Mouse (Mus musculus) limb, embryonic 10.5 days (tissue): ENCODE results near the gene Robo3. TPM values are rescaled to one million over a fixed set of nuclear protein-coding genes. Genes with fewer than 3 reads are reported as not detected.

Experiments
- DNase-seq: peaks from one replicate; pipeline ENCODE4 v3.0.0-alpha.2; 2017; ENCODE audit warnings: low spot score
- H3K27ac ChIP-seq: fragments of 300-500 bp; sonication (generic); 2 replicates; pipeline ENCODE4 v1.5.1; 2016; ENCODE audit warnings: mild to moderate bottlenecking
- H3K27me3 ChIP-seq: fragments of 300-500 bp; sonication (generic); 2 replicates; pipeline ENCODE4 v1.6.1; 2016; ENCODE audit warnings: low read depth, mild to moderate bottlenecking; ENCODE audit not compliant: poor library complexity, severe bottlenecking
- H3K36me3 ChIP-seq: fragments of 300-500 bp; sonication (generic); 2 replicates; pipeline ENCODE4 v1.6.1; 2016; ENCODE audit warnings: mild to moderate bottlenecking, moderate library complexity
- H3K4me1 ChIP-seq: fragments of 300-500 bp; sonication (generic); 2 replicates; pipeline ENCODE4 v1.6.1; 2016
- H3K4me3 ChIP-seq: fragments of 300-500 bp; sonication (generic); 2 replicates; pipeline ENCODE4 v1.5.1; 2016; ENCODE audit warnings: mild to moderate bottlenecking, moderate library complexity
- H3K9me3 ChIP-seq: fragments of 300-500 bp; sonication (generic); replicated peaks from 2 replicates; pipeline ENCODE4 v1.6.1; 2016; ENCODE audit warnings: mild to moderate bottlenecking
- WGBS: fragments of 180-500 bp; shearing (Covaris S2); methylation state at CpG from one replicate; pipeline ENCODE4 v1.1.7; 2016; 5-methylcytosine and 5-hydroxymethylcytosine counted together
- polyA plus RNA-seq: library from polyadenylated mRNA; unstranded; fragments of >200 nt; fragmentation: Nextera tagmentation; extraction: Ambion mirVana; gene quantifications from 2 replicates; pipeline ENCODE4 v1.2.1, GENCODE M21; 2016

Robo3 gene
- polyA plus RNA-seq, 1 experiment from 2014 or later = 0.10 TPM

- WGBS = 83% methylated on average over 4 of the region's 4 CpGs
- Histone ChIP-seq H3K36me3 (no peaks in the 10 kb centered on the region), H3K27ac (no peak overlapping the region), H3K4me3 (no peak overlapping the region), H3K27me3 (peaks cover 44% of the 10 kb centered on the region), H3K4me1 (peaks cover 19% of the 10 kb centered on the region), H3K9me3 (no peaks in the 10 kb centered on the region)
- DNase-seq = no peak
These were observed 14.3 kb downstream of the Robo3 start for GRCm38 (mm10) chr9:37418791-37419190.

GRCm38 (mm10) chr9:37414666-37415065 lies 18.4 kb downstream of the Robo3 start:
- Histone ChIP-seq H3K27ac (no peak overlapping the region), H3K4me3 (no peak overlapping the region), H3K36me3 (no peaks in the 10 kb centered on the region), H3K4me1 (peaks cover 8% of the 10 kb centered on the region; the same call in 1 of the 2 replicates), H3K27me3 (peaks cover 14% of the 10 kb centered on the region), H3K9me3 (no peaks in the 10 kb centered on the region)
- 87% methylated on average over 3 of the region's 3 CpGs for WGBS
- no peak for DNase-seq

DNA sequence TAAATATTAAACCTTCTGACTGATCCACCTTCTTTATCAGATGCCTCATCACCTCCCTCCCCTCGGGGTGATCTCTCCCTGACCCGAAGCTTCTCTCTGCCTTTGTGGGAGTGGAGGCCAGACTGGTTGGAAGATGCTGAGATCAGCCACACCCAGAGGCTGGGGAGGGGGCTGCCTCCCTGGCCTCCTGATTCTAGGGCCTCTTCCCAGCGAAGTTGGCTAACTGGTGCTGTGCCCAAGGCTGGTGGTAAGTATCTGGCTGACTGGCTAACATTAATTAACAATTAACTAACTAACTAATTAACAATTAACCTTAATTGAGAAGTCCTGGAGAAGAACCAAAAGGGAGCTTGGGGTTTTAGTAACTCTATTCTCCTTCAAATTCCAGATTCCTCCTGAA lies 20.1 kb downstream of the Robo3 start:
- Histone ChIP-seq H3K36me3 (no peaks in the 10 kb centered on the region), H3K9me3 (no peaks in the 10 kb centered on the region), H3K4me3 (no peak overlapping the region), H3K27ac (no peak overlapping the region), H3K4me1 (peaks cover 11% of the 10 kb centered on the region), H3K27me3 (peaks cover 7% of the 10 kb centered on the region)
- no peak for DNase-seq
- 58% methylated on average over 3 of the region's 3 CpGs for WGBS

- DNase-seq = no peak
- H3K27me3 ChIP-seq = peaks cover 26% of the 10 kb centered on the region
- H3K9me3 ChIP-seq = no peaks in the 10 kb centered on the region
- peaks cover 6% of the 10 kb centered on the region for H3K4me1 ChIP-seq
- H3K27ac ChIP-seq = no peak overlapping the region
- 80% methylated on average over 8 of the region's 8 CpGs for WGBS
- H3K36me3 ChIP-seq = no peaks in the 10 kb centered on the region
- H3K4me3 ChIP-seq = no peak overlapping the region
These were observed 23.2 kb downstream of the Robo3 start for GRCm38 (mm10) chr9:37409698-37410445.

DNA sequence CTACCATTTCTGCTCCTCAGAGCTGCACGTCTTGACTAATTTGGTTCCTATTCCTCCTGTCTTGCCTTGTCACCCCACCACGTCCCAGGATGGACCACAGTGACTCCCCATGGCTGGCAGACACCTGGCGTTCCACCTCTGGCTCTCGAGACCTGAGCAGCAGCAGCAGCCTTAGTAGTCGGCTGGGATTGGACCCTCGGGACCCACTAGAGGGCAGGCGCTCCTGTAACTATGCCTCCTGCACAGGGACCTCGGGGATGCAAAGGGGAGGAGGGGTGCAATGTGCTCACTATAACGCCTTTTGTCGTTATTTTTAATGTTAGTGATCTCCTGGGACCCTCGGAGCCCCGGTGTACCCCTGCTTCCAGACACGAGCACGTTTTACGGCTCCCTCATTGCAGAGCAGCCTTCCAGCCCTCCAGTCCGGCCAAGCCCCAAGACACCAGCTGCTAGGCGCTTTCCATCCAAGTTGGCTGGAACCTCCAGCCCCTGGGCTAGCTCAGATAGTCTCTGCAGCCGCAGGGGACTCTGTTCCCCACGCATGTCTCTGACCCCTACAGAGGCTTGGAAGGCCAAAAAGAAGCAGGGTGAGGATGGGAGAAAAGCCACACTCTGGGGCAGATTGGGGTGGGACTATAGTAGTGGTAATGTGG lies 25.1 kb downstream of the Robo3 start:
- Histone ChIP-seq H3K4me1 (peaks cover 6% of the 10 kb centered on the region), H3K36me3 (no peaks in the 10 kb centered on the region), H3K4me3 (peak overlapping the region; percentile 29; the same call in 1 of the 2 replicates), H3K27me3 (peaks cover 26% of the 10 kb centered on the region), H3K9me3 (no peaks in the 10 kb centered on the region), H3K27ac (0 out of 2 replicates have a peak overlapping the region, but pooled peaks have one; percentile 19)
- DNase-seq = peak; percentile 45
- WGBS = 14% methylated on average over 19 of the region's 19 CpGs

- Histone ChIP-seq H3K4me1 (peaks cover 9% of the 10 kb centered on the region), H3K36me3 (no peaks in the 10 kb centered on the region), H3K9me3 (no peaks in the 10 kb centered on the region), H3K27me3 (peaks cover 26% of the 10 kb centered on the region), H3K4me3 (no peak overlapping the region), H3K27ac (no peak overlapping the region)
- no peak for DNase-seq
- 0% methylated on average over 1 of the region's 1 CpGs for WGBS
These were observed 26.7 kb downstream of the Robo3 start for GRCm38 (mm10) chr9:37406372-37406771.

GRCm38 (mm10) chr9:37403011-37403410 lies 30.0 kb downstream of the Robo3 start:
- 89% methylated on average over 7 of the region's 7 CpGs for WGBS
- Histone ChIP-seq H3K4me1 (peaks cover 7% of the 10 kb centered on the region), H3K9me3 (no peaks in the 10 kb centered on the region), H3K36me3 (no peaks in the 10 kb centered on the region), H3K27ac (no peak overlapping the region), H3K4me3 (peak overlapping the region; percentile 29; the same call in 1 of the 2 replicates), H3K27me3 (peaks cover 20% of the 10 kb centered on the region)
- DNase-seq = no peak

DNA sequence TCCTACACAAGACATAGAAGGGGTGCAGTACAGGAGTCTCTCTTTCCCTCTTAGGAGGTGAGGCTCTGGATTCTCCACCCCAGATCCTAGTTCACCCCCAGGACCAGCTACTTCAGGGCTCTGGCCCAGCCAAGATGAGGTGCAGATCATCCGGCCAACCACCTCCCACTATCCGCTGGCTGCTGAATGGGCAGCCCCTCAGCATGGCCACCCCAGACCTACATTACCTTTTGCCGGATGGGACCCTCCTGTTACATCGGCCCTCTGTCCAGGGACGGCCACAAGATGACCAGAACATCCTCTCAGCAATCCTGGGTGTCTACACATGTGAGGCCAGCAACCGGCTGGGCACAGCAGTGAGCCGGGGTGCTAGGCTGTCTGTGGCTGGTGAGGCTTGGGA lies 30.5 kb downstream of the Robo3 start:
- H3K36me3 ChIP-seq = no peaks in the 10 kb centered on the region
- peak overlapping the region; percentile 29 for H3K4me3 ChIP-seq
- H3K4me1 ChIP-seq = peaks cover 4% of the 10 kb centered on the region; the same call in 1 of the 2 replicates
- 88% methylated on average over 7 of the region's 7 CpGs for WGBS
- no peaks in the 10 kb centered on the region for H3K9me3 ChIP-seq
- peak overlapping the region; percentile 15; the same call in 1 of the 2 replicates for H3K27ac ChIP-seq
- no peak for DNase-seq
- peaks cover 15% of the 10 kb centered on the region for H3K27me3 ChIP-seq

DNA sequence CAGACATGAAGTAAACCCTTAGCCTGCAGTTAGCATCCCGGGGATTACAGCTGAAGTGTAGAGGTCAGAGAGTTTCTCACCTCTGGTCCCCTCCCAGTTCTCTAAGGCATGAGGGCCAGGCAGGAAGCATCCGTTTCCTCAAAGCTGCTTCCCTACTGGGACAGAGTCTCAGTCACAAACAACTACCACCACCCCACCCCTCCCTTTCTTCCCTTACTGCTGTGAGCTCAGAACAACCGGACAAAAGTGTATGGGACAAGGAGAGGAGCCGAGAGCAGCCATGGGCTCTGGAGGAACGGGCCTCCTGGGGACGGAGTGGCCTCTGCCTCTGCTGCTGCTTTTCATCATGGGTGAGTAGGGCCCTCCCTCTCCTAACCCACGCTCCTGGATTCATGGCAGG lies 31.2 kb downstream of the Robo3 start, which contains the start of gene Robo4:
TSS of gene Robo4 (plus strand) at position 96 of the 400 bp plus-strand sequence.
- DNase-seq = no peak
- 17% methylated on average over 7 of the region's 7 CpGs for WGBS
- Histone ChIP-seq H3K9me3 (no peaks in the 10 kb centered on the region), H3K36me3 (no peaks in the 10 kb centered on the region), H3K4me1 (peaks cover 4% of the 10 kb centered on the region; the same call in 1 of the 2 replicates), H3K4me3 (peak within 1 kb of the TSS; percentile 29), H3K27me3 (peaks cover 8% of the 10 kb centered on the region), H3K27ac (peak within 1 kb of the TSS; percentile 15; the same call in 1 of the 2 replicates)

DNA sequence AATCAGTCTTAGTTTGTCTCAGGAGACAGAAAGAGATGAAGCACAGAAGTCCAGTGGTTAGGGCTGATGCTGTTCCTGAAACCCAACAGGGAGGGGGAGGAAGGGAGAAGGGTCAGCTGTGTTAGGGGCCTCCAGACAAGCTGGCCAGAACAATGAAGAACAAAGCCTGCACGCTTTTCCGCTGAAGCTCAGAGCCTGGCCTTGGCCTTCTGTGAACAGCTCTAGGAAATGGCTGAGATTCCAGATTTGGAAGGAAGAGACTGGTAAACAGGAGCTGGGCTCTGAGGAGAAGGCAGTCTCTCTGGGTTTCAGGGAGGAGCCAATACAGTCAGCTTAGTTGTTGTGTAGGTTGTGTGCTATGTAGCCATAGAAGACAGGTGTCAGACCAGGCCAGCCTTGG lies 32.5 kb downstream of the Robo3 start:
- DNase-seq = no peak
- Histone ChIP-seq H3K9me3 (no peaks in the 10 kb centered on the region), H3K27ac (no peak overlapping the region), H3K4me3 (no peak overlapping the region), H3K27me3 (peaks cover 3% of the 10 kb centered on the region; the same call in 1 of the 2 replicates), H3K4me1 (peaks cover 4% of the 10 kb centered on the region; the same call in 1 of the 2 replicates), H3K36me3 (no peaks in the 10 kb centered on the region)
- WGBS = 78% methylated on average over 2 of the region's 2 CpGs

DNA sequence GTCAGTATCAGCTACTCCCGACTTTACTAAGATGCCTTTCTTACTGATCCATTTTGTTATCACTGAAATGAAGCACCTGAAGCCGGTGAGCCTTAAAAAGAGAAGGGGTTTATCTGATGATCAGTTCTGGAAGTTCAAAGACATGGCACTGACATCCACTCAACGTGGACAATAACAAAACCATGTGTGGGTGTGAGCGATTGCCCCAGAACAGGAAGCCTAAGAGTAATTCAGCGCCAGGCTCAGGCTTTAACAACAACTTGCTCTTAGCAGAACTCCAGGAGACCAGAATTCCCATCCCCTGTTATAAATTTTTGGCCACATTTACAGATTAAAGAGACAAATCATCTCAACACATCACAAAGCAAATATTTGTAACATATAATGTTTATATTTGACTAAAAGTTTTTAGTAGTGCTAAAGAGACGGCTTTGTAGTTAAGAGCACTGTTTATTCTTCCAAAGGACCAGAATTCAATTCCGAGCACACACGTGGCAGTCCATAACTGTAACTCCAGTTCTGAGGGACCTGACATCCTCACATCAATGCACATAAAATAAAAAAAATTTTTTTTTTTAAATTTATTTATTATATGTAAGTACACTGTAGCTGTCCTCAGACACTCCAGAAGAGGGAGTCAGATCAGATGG lies 39.4 kb downstream of the Robo3 start:
- no peak overlapping the region for H3K4me3 ChIP-seq
- no peaks in the 10 kb centered on the region for H3K4me1 ChIP-seq
- no peaks in the 10 kb centered on the region for H3K36me3 ChIP-seq
- no peak for DNase-seq
- H3K27ac ChIP-seq = no peak overlapping the region
- WGBS = 73% methylated on average over 8 of the region's 8 CpGs
- H3K27me3 ChIP-seq = no peaks in the 10 kb centered on the region
- H3K9me3 ChIP-seq = no peaks in the 10 kb centered on the region

DNA sequence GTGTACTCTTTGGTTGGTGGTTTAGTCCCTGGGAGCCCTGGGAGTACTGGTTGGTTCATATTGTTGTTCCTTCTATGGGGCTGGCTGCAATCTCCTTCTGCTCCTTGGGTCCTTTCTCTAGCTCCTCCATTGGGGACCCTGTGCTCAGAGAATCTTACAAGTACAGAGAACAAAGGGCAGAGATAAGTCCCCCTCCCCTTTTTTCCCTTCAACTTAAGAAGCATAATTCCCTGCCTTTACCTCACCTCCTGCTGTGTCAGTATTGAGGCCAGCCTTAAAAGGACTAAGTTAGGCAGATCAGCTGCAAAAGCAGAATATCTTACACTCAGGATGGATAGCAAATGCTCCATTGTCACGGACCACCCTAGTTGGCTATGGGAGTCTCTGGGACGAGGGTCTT lies 41.0 kb downstream of the Robo3 start:
- no peaks in the 10 kb centered on the region for H3K9me3 ChIP-seq
- 0 out of 2 replicates have a peak, but pooled peaks cover 2% of the 10 kb centered on the region for H3K27me3 ChIP-seq
- 69% methylated on average over 2 of the region's 2 CpGs for WGBS

GRCm38 (mm10) chr9:37390891-37391290 lies 42.2 kb downstream of the Robo3 start:
- Histone ChIP-seq H3K9me3 (no peaks in the 10 kb centered on the region), H3K36me3 (no peaks in the 10 kb centered on the region), H3K27me3 (peaks cover 12% of the 10 kb centered on the region), H3K4me1 (no peaks in the 10 kb centered on the region), H3K4me3 (no peak overlapping the region), H3K27ac (no peak overlapping the region)
- 79% methylated on average over 2 of the region's 2 CpGs for WGBS
- no peak for DNase-seq

More for the DNA sequence above, 41.0 kb downstream of the Robo3 start:
- H3K27ac ChIP-seq = no peak overlapping the region
- no peaks in the 10 kb centered on the region for H3K36me3 ChIP-seq
- H3K4me1 ChIP-seq = no peaks in the 10 kb centered on the region
- no peak for DNase-seq
- no peak overlapping the region for H3K4me3 ChIP-seq
